Mouse (Mus musculus) stomach, embryonic 14.5 days (tissue): ENCODE measurements around the gene Rassf2. TPM values are rescaled to one million over a fixed set of nuclear protein-coding genes. Genes with fewer than 3 reads are reported as not detected.

Experiments
- ATAC-seq: fragments of 200-750 bp; cut with Nextera tagmentation; 2 replicates; pipeline ENCODE4 v1.8.0; 2017; ENCODE audit warnings: low read depth, moderate TSS enrichment; ENCODE audit not compliant: insufficient number of reproducible peaks, insufficient read depth, low FRiP score
- H3K27ac ChIP-seq: fragments of 300-500 bp; sonication (generic); 2 replicates; pipeline ENCODE4 v1.5.1; 2014; ENCODE audit warnings: mild to moderate bottlenecking, low read length, moderate library complexity, mixed read lengths
- H3K27me3 ChIP-seq: fragments of 300-500 bp; sonication (generic); 2 replicates; pipeline ENCODE4 v1.6.1; 2014; ENCODE audit warnings: low read length, control low read depth, mixed read lengths; ENCODE audit not compliant: control insufficient read depth, insufficient read depth
- H3K36me3 ChIP-seq: fragments of 300-500 bp; sonication (generic); 2 replicates; pipeline ENCODE4 v1.6.1; 2014; ENCODE audit warnings: mild to moderate bottlenecking, control low read depth, low read length, moderate library complexity, mixed read lengths; ENCODE audit not compliant: control insufficient read depth, insufficient read depth
- H3K4me1 ChIP-seq: fragments of 300-500 bp; sonication (generic); 2 replicates; pipeline ENCODE4 v1.6.1; 2014; ENCODE audit warnings: low read length, control low read depth, mixed read lengths; ENCODE audit not compliant: control insufficient read depth, insufficient read depth
- H3K4me2 ChIP-seq: fragments of 300-500 bp; sonication (generic); replicated peaks from 2 replicates; pipeline ENCODE4 v1.6.1; 2014; ENCODE audit warnings: low read depth, low read length, control low read depth
- H3K4me3 ChIP-seq: fragments of 300-500 bp; sonication (generic); 2 replicates; pipeline ENCODE4 v1.5.1; 2014; ENCODE audit warnings: low read depth, low read length, control low read depth
- H3K9ac ChIP-seq: fragments of 300-500 bp; sonication (generic); replicated peaks from 2 replicates; pipeline ENCODE4 v1.6.1; 2014; ENCODE audit warnings: low read depth, mild to moderate bottlenecking, control low read depth, low read length, moderate library complexity, mixed read lengths
- H3K9me3 ChIP-seq: fragments of 300-500 bp; sonication (generic); 2 replicates; pipeline ENCODE4 v1.6.1; 2016; ENCODE audit warnings: low read depth, low read length, control low read depth; ENCODE audit not compliant: control insufficient read depth
- WGBS: fragments of 180-500 bp; shearing (Covaris S2); extraction: QIAGEN DNeasy Blood & Tissue Kit; methylation state at CpG from one replicate; pipeline ENCODE4 v1.1.7; 2014; 5-methylcytosine and 5-hydroxymethylcytosine counted together
- polyA plus RNA-seq: library from polyadenylated mRNA; unstranded; fragments of >200 nt; fragmentation: Nextera tagmentation; extraction: Ambion mirVana; gene quantifications from 2 replicates; pipeline ENCODE4 v1.2.1, GENCODE M21; 2014

The Rassf2 gene
- polyA plus RNA-seq, 1 experiment from 2014 or later: 13.8 TPM

DNA sequence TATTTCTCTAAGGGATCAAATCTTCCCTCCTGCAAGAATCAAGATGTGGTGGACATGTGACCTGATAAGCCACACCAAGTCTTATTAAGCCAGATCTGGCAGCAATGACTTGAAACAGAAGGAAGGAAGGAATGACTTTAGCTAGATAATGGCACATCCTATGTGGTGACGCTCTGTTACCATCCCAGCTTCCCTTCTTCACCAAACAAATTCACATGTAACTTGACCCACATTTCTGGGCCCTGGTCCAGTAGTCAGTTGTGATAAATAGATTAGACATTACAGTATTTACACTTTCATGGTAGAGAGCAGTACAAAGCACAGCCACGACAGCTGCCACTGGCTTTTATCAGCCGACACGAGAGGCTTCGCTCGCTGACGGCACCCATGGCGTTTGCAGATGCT is 25.3 kb upstream of the Rassf2 start:
- Histone ChIP-seq H3K4me2 (no peak overlapping the region), H3K27me3 (no peaks in the 10 kb centered on the region), H3K36me3 (peaks cover 11% of the 10 kb centered on the region; the same call in 1 of the 2 replicates), H3K9ac (no peak overlapping the region), H3K4me1 (0 out of 2 replicates have a peak, but pooled peaks cover 4% of the 10 kb centered on the region), H3K9me3 (no peaks in the 10 kb centered on the region), H3K4me3 (no peak overlapping the region), H3K27ac (no peak overlapping the region; the same call in 1 of the 2 replicates)
- 35% methylated on average over 8 of the region's 8 CpGs for WGBS
- peak; percentile 61; the same call in 1 of the 2 replicates for ATAC-seq

DNA sequence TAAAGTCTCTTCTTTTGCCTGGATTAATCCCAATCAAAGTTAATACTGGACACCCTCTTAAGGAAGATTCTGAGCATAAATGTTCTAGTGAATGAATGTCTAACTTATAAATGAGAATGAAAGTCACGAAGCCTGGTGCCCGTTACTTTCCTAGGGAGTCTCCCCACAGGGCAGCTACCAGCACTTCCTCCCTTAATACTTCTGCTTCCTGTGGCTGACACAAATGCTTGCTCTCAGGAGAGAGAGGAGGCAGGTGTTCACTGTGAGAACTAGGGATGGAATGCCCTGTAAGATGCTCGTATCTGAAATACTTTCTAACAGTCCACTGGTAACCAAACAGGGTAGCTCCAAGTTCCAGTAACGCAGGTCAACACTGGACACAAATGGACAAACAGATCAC is 23.8 kb upstream of the Rassf2 start:
- Histone ChIP-seq H3K36me3 (peaks cover 11% of the 10 kb centered on the region; the same call in 1 of the 2 replicates), H3K9me3 (no peaks in the 10 kb centered on the region), H3K9ac (no peak overlapping the region), H3K4me1 (0 out of 2 replicates have a peak, but pooled peaks cover 4% of the 10 kb centered on the region), H3K4me3 (no peak overlapping the region), H3K27ac (no peak overlapping the region), H3K27me3 (no peaks in the 10 kb centered on the region), H3K4me2 (no peak overlapping the region)
- WGBS: 86% methylated on average over 4 of the region's 4 CpGs
- no peak for ATAC-seq

DNA sequence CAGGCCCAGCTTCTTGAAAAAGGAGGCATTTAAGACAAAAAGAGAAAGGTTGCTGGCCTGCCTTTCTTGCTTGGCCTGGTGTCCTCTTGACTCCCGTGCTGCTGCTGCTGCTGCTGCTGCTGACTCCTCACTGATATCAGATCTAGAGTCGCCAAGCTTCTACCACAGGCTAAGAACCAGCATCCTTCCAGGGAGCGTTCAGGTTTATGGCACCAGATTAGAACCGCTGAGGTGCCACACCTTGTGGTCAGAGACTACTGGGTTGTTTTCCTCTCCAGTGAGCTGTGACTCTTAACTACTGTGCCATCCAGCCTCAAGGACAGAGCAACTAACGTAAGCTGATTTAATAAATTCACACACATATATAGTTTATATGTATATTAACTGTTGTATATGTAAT is 21.7 kb upstream of the Rassf2 start:
- H3K27ac ChIP-seq: no peak overlapping the region
- no peaks in the 10 kb centered on the region for H3K27me3 ChIP-seq
- H3K4me1 ChIP-seq: 0 out of 2 replicates have a peak, but pooled peaks cover 4% of the 10 kb centered on the region
- no peak overlapping the region for H3K4me2 ChIP-seq
- 78% methylated on average over 5 of the region's 5 CpGs for WGBS
- no peak for ATAC-seq
- no peak overlapping the region for H3K9ac ChIP-seq
- no peak overlapping the region for H3K4me3 ChIP-seq
- peaks cover 3% of the 10 kb centered on the region; the same call in 1 of the 2 replicates for H3K36me3 ChIP-seq
- no peaks in the 10 kb centered on the region for H3K9me3 ChIP-seq

DNA sequence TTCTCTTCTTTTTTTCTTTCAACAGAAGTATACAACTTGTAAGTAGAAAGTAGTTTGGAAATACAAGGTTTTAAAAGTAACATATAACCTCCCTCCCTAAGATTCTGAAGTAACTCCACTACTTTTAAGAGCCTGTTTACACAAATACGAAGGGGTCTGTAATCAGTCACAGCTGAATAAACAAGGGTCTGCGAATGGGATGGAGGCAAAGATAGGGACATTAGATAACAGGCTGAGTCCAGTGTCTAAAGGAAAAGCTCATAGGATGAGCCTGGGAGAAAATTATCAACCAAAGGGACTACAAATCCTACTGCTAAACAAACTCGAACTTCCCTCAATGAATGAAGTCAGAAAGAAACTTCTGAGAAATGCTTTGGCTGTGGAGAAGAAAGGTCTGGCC is 19.9 kb upstream of the Rassf2 start:
- H3K27ac ChIP-seq: no peak overlapping the region
- no peaks in the 10 kb centered on the region for H3K9me3 ChIP-seq
- H3K36me3 ChIP-seq: no peaks in the 10 kb centered on the region
- H3K4me1 ChIP-seq: no peaks in the 10 kb centered on the region
- H3K4me3 ChIP-seq: no peak overlapping the region
- no peaks in the 10 kb centered on the region for H3K27me3 ChIP-seq
- H3K9ac ChIP-seq: no peak overlapping the region
- 12% methylated on average over 3 of the region's 3 CpGs for WGBS
- ATAC-seq: no peak
- H3K4me2 ChIP-seq: no peak overlapping the region

DNA sequence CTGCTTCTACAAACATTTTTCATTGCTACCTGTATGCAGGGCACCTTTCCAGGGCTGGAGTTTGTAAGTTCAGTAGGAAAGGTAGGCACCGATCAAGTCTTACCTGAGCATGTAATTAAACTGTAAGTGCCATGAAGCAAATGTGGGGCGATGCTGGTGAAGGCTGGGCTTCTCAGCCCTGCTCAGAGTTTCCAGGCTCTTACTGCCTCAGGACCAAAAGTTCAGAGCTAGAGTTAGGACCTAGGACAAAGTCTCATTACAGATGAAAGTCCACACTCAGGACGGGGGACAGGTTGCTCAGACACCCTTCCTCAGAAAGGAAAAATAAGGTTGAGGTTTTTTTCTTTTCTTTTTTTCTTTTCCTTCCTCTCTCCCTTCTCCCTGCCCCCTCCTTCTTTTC is 19.4 kb upstream of the Rassf2 start:
- 77% methylated on average over 3 of the region's 3 CpGs for WGBS

DNA sequence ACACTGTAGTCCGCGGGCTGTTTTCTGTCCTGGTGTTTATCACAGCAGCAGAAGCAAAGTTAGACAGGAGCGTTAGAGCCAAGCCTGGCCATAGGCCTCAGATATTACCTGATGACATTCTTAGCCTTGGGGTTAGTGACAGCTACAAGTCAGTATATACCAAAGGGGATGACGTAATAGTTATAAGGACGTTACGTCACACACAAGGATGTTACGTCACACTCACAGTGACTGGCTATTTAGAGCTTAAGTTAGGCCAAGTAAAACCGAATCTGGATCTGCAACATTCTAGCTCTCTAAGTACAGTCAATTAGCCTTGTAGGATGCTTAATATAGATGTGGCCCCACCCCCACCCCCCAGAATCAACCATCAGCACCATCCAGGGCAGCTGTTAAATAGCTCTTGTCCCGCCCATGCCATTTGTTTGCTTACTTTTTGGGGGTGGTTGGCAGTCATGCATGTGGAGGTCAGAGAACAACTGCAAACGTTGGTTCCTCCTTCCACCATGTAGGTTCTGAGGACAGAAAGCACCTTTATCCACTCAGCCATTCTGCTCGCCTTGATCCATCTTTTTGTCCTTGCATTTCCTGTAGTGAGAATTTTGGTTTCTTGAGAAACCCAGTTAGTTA is 18.2 kb upstream of the Rassf2 start:
- no peaks in the 10 kb centered on the region for H3K36me3 ChIP-seq
- 70% methylated on average over 11 of the region's 11 CpGs for WGBS
- ATAC-seq: no peak

More for the DNA sequence above, 19.4 kb upstream of the Rassf2 start:
- Histone ChIP-seq H3K4me1 (no peaks in the 10 kb centered on the region), H3K27me3 (no peaks in the 10 kb centered on the region), H3K9me3 (no peaks in the 10 kb centered on the region), H3K27ac (no peak overlapping the region), H3K9ac (no peak overlapping the region), H3K36me3 (no peaks in the 10 kb centered on the region), H3K4me2 (no peak overlapping the region), H3K4me3 (no peak overlapping the region)
- no peak for ATAC-seq

DNA sequence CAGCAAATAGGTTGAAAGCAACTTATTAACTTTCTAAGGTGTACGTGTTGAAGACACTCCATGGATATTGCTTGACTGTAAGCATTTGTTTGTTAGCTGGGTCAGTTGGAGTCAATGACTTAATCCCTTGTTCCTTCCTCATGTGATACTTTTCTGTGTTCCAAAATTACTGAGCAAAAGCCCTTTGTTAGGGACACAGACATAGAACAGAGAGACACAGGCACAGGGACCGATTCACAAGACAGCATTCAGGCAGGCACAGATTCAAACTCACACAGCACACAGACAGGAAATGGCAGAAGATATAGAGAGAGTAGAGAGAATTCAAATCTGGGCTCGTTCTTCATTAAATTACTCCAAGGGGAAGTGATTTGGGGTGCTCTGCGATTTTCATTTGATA is 17.3 kb upstream of the Rassf2 start:
- Histone ChIP-seq H3K36me3 (no peaks in the 10 kb centered on the region), H3K4me2 (no peak overlapping the region), H3K9ac (no peak overlapping the region), H3K4me1 (0 out of 2 replicates have a peak, but pooled peaks cover 3% of the 10 kb centered on the region), H3K27ac (no peak overlapping the region), H3K4me3 (no peak overlapping the region), H3K27me3 (no peaks in the 10 kb centered on the region), H3K9me3 (no peaks in the 10 kb centered on the region)
- ATAC-seq: no peak
- WGBS: 74% methylated on average over 4 of the region's 4 CpGs

More for the DNA sequence above, 18.2 kb upstream of the Rassf2 start:
- Histone ChIP-seq H3K9ac (no peak overlapping the region), H3K4me1 (0 out of 2 replicates have a peak, but pooled peaks cover 3% of the 10 kb centered on the region), H3K9me3 (no peaks in the 10 kb centered on the region), H3K4me2 (no peak overlapping the region), H3K4me3 (no peak overlapping the region), H3K27ac (no peak overlapping the region), H3K27me3 (no peaks in the 10 kb centered on the region)

DNA sequence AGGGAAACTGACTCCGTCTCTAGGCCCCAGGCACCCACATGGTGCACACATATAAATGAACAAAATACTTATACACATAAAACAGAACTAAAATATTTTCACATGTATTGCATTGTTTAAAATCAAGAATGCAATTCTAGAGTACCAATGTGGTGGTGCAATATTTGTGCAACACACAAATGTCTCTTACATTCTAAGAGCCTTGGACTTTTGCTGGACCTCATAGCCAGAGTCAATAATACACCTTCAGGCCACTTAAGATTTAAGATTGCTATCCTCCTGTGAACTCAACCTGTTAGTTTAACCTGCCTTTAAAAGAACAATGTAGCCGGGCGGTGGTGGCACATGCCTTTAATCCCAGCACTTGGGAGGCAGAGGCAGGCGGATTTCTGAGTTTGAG is 16.6 kb upstream of the Rassf2 start:
- no peaks in the 10 kb centered on the region for H3K9me3 ChIP-seq
- no peak overlapping the region for H3K4me3 ChIP-seq
- no peaks in the 10 kb centered on the region for H3K36me3 ChIP-seq
- H3K27ac ChIP-seq: no peak overlapping the region
- 0 out of 2 replicates have a peak, but pooled peaks cover 3% of the 10 kb centered on the region for H3K4me1 ChIP-seq
- no peak overlapping the region for H3K9ac ChIP-seq
- no peak overlapping the region for H3K4me2 ChIP-seq
- no peak for ATAC-seq
- no peaks in the 10 kb centered on the region for H3K27me3 ChIP-seq
- 93% methylated on average over 4 of the region's 4 CpGs for WGBS
